Mouse (Mus musculus): ENCODE data around the gene Sstr3. TPM values are rescaled to one million over a fixed set of nuclear protein-coding genes. Genes with fewer than 3 reads are reported as not detected.

The Sstr3 gene
- polyA plus RNA-seq, 1 experiment = 6.0 TPM

- no peaks in the 10 kb centered on the region for H3K36me3 ChIP-seq (ENCODE audit: control insufficient read depth, insufficient read depth, low read length)
- H3K27me3 ChIP-seq (ENCODE audit: control insufficient read depth, insufficient read depth, low read length) = no peaks in the 10 kb centered on the region
- H3K4me3 ChIP-seq (ENCODE audit: control insufficient read depth, low read depth, low read length) = no peak overlapping the region
- TF ChIP-seq POLR2A (IDR thresholded peaks at IDR 0.05; ENCODE audit: control insufficient read depth, low read depth, low read length) = no peak
- no peak for TF ChIP-seq CTCF (IDR thresholded peaks at IDR 0.05; ENCODE audit: control insufficient read depth, insufficient read depth, insufficient replicate concordance, low read depth, low read length)
- peaks cover 10% of the 10 kb centered on the region for H3K4me1 ChIP-seq (ENCODE audit: control insufficient read depth, insufficient read depth, low read length)
- H3K27ac ChIP-seq (ENCODE audit: control insufficient read depth, insufficient read depth, low read depth, low read length) = no peak overlapping the region; the same call in 1 of the 2 replicates
Observed at GRCm38 (mm10) chr15:78547415-78548335, 3.2 kb upstream of the Sstr3 start.

DNA sequence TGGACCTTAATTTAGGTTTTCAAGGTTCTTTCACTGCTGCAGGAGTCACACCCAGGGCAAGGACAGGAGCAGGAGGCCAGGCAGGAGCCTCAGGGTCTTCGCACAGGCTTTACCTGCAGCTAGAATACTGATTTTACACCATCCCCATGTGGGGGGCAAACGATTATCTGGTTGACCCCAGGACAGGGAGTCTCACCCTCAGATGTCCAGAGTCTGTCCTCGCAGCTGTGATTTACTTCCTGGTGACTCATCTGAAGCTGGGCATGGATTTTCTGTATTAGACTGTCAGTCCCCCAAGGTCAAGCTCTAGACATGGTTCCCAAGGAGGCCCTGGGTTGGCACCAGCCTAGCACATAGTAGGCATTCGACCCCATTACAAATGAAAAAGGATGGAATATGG lies 1.6 kb upstream of the Sstr3 start:
- Histone ChIP-seq H3K4me1 (ENCODE audit: control insufficient read depth, insufficient read depth, low read length) (peaks cover 10% of the 10 kb centered on the region), H3K27ac (ENCODE audit: control insufficient read depth, insufficient read depth, low read depth, low read length) (no peak overlapping the region), H3K36me3 (ENCODE audit: control insufficient read depth, insufficient read depth, low read length) (no peaks in the 10 kb centered on the region), H3K4me3 (ENCODE audit: control insufficient read depth, low read depth, low read length) (no peak overlapping the region), H3K27me3 (ENCODE audit: control insufficient read depth, insufficient read depth, low read length) (no peaks in the 10 kb centered on the region)
- no peak for TF ChIP-seq CTCF (IDR thresholded peaks at IDR 0.05; ENCODE audit: control insufficient read depth, insufficient read depth, insufficient replicate concordance, low read depth, low read length)
- no peak for TF ChIP-seq POLR2A (IDR thresholded peaks at IDR 0.05; ENCODE audit: control insufficient read depth, low read depth, low read length)

- Histone ChIP-seq H3K27ac (ENCODE audit: control insufficient read depth, insufficient read depth, low read depth, low read length) (no peak overlapping the region), H3K36me3 (ENCODE audit: control insufficient read depth, insufficient read depth, low read length) (no peaks in the 10 kb centered on the region), H3K4me1 (ENCODE audit: control insufficient read depth, insufficient read depth, low read length) (peaks cover 10% of the 10 kb centered on the region), H3K4me3 (ENCODE audit: control insufficient read depth, low read depth, low read length) (no peak overlapping the region), H3K27me3 (ENCODE audit: control insufficient read depth, insufficient read depth, low read length) (no peaks in the 10 kb centered on the region)
- TF ChIP-seq CTCF (IDR thresholded peaks at IDR 0.05; ENCODE audit: control insufficient read depth, insufficient read depth, insufficient replicate concordance, low read depth, low read length) (no peak), POLR2A (IDR thresholded peaks at IDR 0.05; ENCODE audit: control insufficient read depth, low read depth, low read length) (no peak)
Observed at GRCm38 (mm10) chr15:78544041-78544440, 444 bp downstream of the Sstr3 start.

- no peak for TF ChIP-seq POLR2A (IDR thresholded peaks at IDR 0.05; ENCODE audit: control insufficient read depth, low read depth, low read length)
- no peak for TF ChIP-seq CTCF (IDR thresholded peaks at IDR 0.05; ENCODE audit: control insufficient read depth, insufficient read depth, insufficient replicate concordance, low read depth, low read length)
- Histone ChIP-seq H3K4me3 (ENCODE audit: control insufficient read depth, low read depth, low read length) (no peak overlapping the region), H3K36me3 (ENCODE audit: control insufficient read depth, insufficient read depth, low read length) (no peaks in the 10 kb centered on the region), H3K27me3 (ENCODE audit: control insufficient read depth, insufficient read depth, low read length) (no peaks in the 10 kb centered on the region), H3K4me1 (ENCODE audit: control insufficient read depth, insufficient read depth, low read length) (peaks cover 3% of the 10 kb centered on the region), H3K27ac (ENCODE audit: control insufficient read depth, insufficient read depth, low read depth, low read length) (no peak overlapping the region)
Observed at GRCm38 (mm10) chr15:78542767-78543303, 1.6 kb downstream of the Sstr3 start.

DNA sequence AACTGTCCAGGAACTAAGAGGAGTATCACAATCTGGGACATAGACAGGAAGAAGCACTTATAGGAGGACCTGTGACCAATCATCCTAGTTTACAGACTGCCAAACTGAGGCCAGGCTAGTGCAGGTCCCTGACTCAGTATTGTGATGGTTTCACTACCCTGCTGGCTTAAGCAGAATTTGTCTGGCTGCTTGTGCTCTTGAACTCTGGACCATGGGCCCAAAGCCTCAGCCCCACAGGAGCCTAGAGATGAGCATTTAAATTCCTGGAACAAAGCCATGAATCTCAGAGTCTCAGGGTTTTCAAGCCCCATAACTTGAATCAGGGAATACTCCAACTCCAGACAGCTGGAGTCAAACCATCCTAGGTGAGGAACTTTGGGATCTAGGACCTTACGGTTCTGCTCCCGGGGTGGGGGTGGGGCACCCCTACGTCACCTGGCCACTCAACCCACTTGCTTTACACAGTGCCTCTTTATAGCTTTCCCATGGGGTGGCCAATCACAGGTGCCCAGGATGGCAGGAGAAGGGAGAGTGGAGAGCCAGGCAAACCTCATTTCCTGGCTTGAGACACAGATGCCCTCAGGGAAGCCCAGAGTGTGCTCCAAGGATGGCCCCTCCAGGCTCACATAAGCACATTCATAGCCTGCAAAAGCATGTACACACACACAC lies 2.3 kb downstream of the Sstr3 start:
- TF ChIP-seq CTCF (IDR thresholded peaks at IDR 0.05; ENCODE audit: control insufficient read depth, insufficient read depth, insufficient replicate concordance, low read depth, low read length) (no peak), POLR2A (IDR thresholded peaks at IDR 0.05; ENCODE audit: control insufficient read depth, low read depth, low read length) (no peak)
- no peak overlapping the region for H3K4me3 ChIP-seq (ENCODE audit: control insufficient read depth, low read depth, low read length)
- H3K27me3 ChIP-seq (ENCODE audit: control insufficient read depth, insufficient read depth, low read length) = no peaks in the 10 kb centered on the region
- H3K27ac ChIP-seq (ENCODE audit: control insufficient read depth, insufficient read depth, low read depth, low read length) = no peak overlapping the region
- H3K36me3 ChIP-seq (ENCODE audit: control insufficient read depth, insufficient read depth, low read length) = no peaks in the 10 kb centered on the region
- H3K4me1 ChIP-seq (ENCODE audit: control insufficient read depth, insufficient read depth, low read length) = no peaks in the 10 kb centered on the region; the same call in 1 of the 2 replicates

- no peak overlapping the region for H3K4me3 ChIP-seq (ENCODE audit: control insufficient read depth, low read depth, low read length)
- H3K27me3 ChIP-seq (ENCODE audit: control insufficient read depth, insufficient read depth, low read length) = no peaks in the 10 kb centered on the region
- no peak overlapping the region for H3K27ac ChIP-seq (ENCODE audit: control insufficient read depth, insufficient read depth, low read depth, low read length)
- no peak for TF ChIP-seq POLR2A (IDR thresholded peaks at IDR 0.05; ENCODE audit: control insufficient read depth, low read depth, low read length)
- no peak for TF ChIP-seq CTCF (IDR thresholded peaks at IDR 0.05; ENCODE audit: control insufficient read depth, insufficient read depth, insufficient replicate concordance, low read depth, low read length)
- H3K4me1 ChIP-seq (ENCODE audit: control insufficient read depth, insufficient read depth, low read length) = no peaks in the 10 kb centered on the region; the same call in 1 of the 2 replicates
- H3K36me3 ChIP-seq (ENCODE audit: control insufficient read depth, insufficient read depth, low read length) = no peaks in the 10 kb centered on the region
Observed at GRCm38 (mm10) chr15:78541606-78542005, 2.9 kb downstream of the Sstr3 start.

DNA sequence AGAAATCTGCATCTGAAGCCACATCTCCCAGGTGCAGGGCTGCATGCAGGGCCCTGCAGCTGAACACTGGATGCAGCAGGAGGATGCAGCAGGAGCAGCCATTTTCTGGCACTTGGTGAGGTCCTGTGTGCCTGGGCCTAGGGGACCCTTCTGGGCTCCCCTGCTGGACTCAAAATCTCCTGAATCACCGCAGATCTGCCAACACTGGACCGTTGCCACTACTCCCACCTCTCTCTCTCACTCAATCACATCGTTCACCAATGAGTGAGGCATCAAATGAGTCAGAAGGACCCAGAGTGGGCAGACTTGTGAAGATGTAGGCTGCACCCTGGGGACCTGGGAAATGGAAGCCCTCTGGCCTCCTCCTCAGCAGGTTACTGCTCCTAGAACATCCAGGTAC lies 3.4 kb downstream of the Sstr3 start:
- TF ChIP-seq POLR2A (IDR thresholded peaks at IDR 0.05; ENCODE audit: control insufficient read depth, low read depth, low read length) = no peak
- TF ChIP-seq CTCF (IDR thresholded peaks at IDR 0.05; ENCODE audit: control insufficient read depth, insufficient read depth, insufficient replicate concordance, low read depth, low read length) = no peak
- Histone ChIP-seq H3K4me3 (ENCODE audit: control insufficient read depth, low read depth, low read length) (no peak overlapping the region), H3K4me1 (ENCODE audit: control insufficient read depth, insufficient read depth, low read length) (no peaks in the 10 kb centered on the region; the same call in 1 of the 2 replicates), H3K27ac (ENCODE audit: control insufficient read depth, insufficient read depth, low read depth, low read length) (no peak overlapping the region), H3K27me3 (ENCODE audit: control insufficient read depth, insufficient read depth, low read length) (no peaks in the 10 kb centered on the region), H3K36me3 (ENCODE audit: control insufficient read depth, insufficient read depth, low read length) (no peaks in the 10 kb centered on the region)
